Mouse (Mus musculus) heart, postnatal 0 days (tissue): ENCODE measurements at regions not wholly inside any gene's neighbourhood (a gene's known extent, or its start where the extent isn't known, plus 50 kb on each side); places are given as distances from the start of the nearest gene placed in this dataset.

Experiments used
- CTCF ChIP-seq: IDR thresholded peaks from 2 replicates; pipeline ENCODE4 v1.5.1; 2016; ENCODE audit warnings: antibody characterized with exemption, control low read depth, low read depth
- EP300 ChIP-seq: IDR thresholded peaks from 2 replicates; pipeline ENCODE4 v1.6.1; 2016; ENCODE audit warnings: antibody characterized with exemption, low read depth

DNA sequence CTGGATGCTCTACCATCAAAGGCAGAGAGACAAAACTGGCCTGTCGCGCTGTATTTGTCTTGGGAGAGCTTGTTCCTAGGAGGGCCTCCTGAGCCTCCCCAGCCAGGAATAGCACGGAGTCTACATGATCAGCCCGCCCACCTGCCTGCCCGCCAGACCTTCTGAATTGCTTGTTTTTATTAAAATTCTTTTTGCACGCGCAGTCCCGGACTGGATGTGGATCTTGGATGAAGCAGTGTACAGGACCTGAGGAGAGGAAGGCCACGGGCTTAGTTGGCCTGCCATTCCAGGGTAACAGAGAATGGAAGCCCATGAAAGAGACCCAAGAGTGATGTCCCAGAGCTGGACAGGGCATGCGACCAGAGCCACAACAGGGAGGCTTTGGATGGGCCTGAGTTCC is 235.8 kb downstream of the Cyp26b1 start:
- no peak for TF ChIP-seq CTCF
- TF ChIP-seq EP300: no peak
